Mouse (Mus musculus): ENCODE measurements around the gene Midn.

DNA sequence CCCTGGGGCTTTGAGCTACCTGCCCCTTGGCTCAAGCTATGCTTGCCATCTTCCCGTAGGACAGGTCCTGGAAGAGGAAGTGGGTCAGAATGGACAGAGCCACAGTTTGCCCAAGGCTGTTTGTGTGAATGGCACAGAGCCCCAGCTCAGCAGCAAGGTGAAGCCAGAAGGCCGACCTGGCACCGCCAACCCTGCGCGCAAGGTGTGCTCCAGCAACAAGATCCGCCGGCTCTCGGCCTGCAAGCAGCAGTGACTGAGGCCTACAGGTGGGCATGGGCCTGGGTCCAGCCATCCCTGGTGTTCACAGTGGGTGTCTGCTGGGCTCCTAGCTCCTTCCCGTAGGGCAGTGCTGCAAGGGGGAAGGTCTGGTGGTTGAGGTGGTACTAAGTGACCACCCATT lies 18.2 kb upstream of the Midn start:
- TF ChIP-seq CTCF (IDR thresholded peaks at IDR 0.05; ENCODE audit: extremely low read depth, insufficient read length, insufficient replicate concordance, low read depth, low read length) (no peak), POLR2A (IDR thresholded peaks at IDR 0.05; ENCODE audit: low read depth, low read length) (no peak)
